Comparison of ENCODE assay signal across 26 mouse cellular contexts in genomic region chr10:106038033-106038432, GRCm38 (mm10).
"Had no signal": no experiment of that assay in that cellular context is flagged by ENCODE, and none has a peak within 500 bp of the region (broad histone marks: within the 10 kb centered on the region; RNA-seq: fewer than 3 reads in every experiment).

No protein-coding gene starts in this region.

- H3K36me3 ChIP-seq: heart, embryonic 13.5 days; heart, embryonic 15.5 days; hindbrain, embryonic 13.5 days; hindbrain, embryonic 15.5 days; limb, embryonic 10.5 days; limb, embryonic 12.5 days had no signal

- H3K27ac ChIP-seq: gastrocnemius, adult 2 months; heart, adult 2 months; heart, embryonic 13.5 days; heart, embryonic 15.5 days; hindbrain, embryonic 13.5 days; hindbrain, embryonic 15.5 days; hindbrain, postnatal 0 days; layer of hippocampus, adult 2 months; limb, embryonic 10.5 days; limb, embryonic 12.5 days; liver, embryonic 14.5 days had no signal

- H3K27me3 ChIP-seq: heart, embryonic 13.5 days; heart, embryonic 15.5 days; hindbrain, embryonic 13.5 days; hindbrain, embryonic 15.5 days; limb, embryonic 12.5 days had no signal

- H3K9me3 ChIP-seq: heart, embryonic 13.5 days; heart, embryonic 15.5 days; hindbrain, embryonic 13.5 days; hindbrain, embryonic 15.5 days; limb, embryonic 10.5 days; limb, embryonic 12.5 days had no signal

- H3K4me1 ChIP-seq: heart, embryonic 13.5 days; heart, embryonic 15.5 days; hindbrain, embryonic 13.5 days; hindbrain, embryonic 15.5 days; limb, embryonic 10.5 days; limb, embryonic 12.5 days had no signal

- ATAC-seq: hindbrain, postnatal 0 days had no signal

- H3K4me2 ChIP-seq: heart, embryonic 11.5 days; heart, embryonic 13.5 days; heart, embryonic 15.5 days; hindbrain, embryonic 13.5 days; hindbrain, embryonic 15.5 days; limb, embryonic 12.5 days; liver, embryonic 11.5 days had no signal

- H3K4me3 ChIP-seq: gastrocnemius, adult 2 months; heart, adult 2 months; heart, embryonic 13.5 days; heart, embryonic 15.5 days; hindbrain, embryonic 13.5 days; hindbrain, embryonic 15.5 days; layer of hippocampus, adult 2 months; limb, embryonic 10.5 days; limb, embryonic 12.5 days had no signal

- DNase-seq: gastrocnemius, adult 2 months; gastrocnemius, postnatal 10 days; gastrocnemius, postnatal 25 days; heart, adult 11 months; heart, adult 2 months; heart, postnatal 14 days; heart, postnatal 36 days; kidney, adult 18-20 months; kidney, adult 8-10 months; kidney, postnatal 10 days; kidney, postnatal 25 days; kidney, postnatal 4 days; layer of hippocampus, adult 9-11 months; layer of hippocampus, postnatal 36 days; liver had no signal

- H3K9ac ChIP-seq: heart, embryonic 13.5 days; heart, embryonic 15.5 days; hindbrain, embryonic 13.5 days; hindbrain, embryonic 15.5 days; limb, embryonic 12.5 days; liver, embryonic 14.5 days had no signal
